Mouse (Mus musculus) common myeloid progenitor, adult 5-6 weeks (primary cell): ENCODE measurements around the gene Esm1. TPM values are rescaled to one million over a fixed set of nuclear protein-coding genes. Genes with fewer than 3 reads are reported as not detected.
A peak's percentile ranks its signal among the peaks of the same experiment; 100 is the strongest.
"Not testable (repeated sequence)": the region's sequence is repeated elsewhere in the genome, so short reads cannot be mapped to it uniquely, and the experiment has no call there.

Source experiments
- ATAC-seq: replicated peaks from 2 replicates; pipeline ENCODE4 v1.8.0; 2016; ENCODE audit warnings: low read depth, mild to moderate bottlenecking, moderate TSS enrichment, inconsistent platforms; ENCODE audit not compliant: poor library complexity, severe bottlenecking
- total RNA-seq: library from RNA; stranded (forward); fragments of 200-1000, 187-1606 nt; gene quantifications from 2 replicates; pipeline ENCODE4 v1.2.3, GENCODE M21; 2017

Esm1 gene
- total RNA-seq, 1 experiment from 2014 or later: 0.14 TPM

GRCm38 (mm10) chr13:113227076-113227475, 17.6 kb downstream of the Esm1 start:
- peak; percentile 77 for ATAC-seq

GRCm38 (mm10) chr13:113227666-113228463, 18.4 kb downstream of the Esm1 start:
- no peak for ATAC-seq

GRCm38 (mm10) chr13:113242129-113242528, 32.7 kb downstream of the Esm1 start:
- peak; percentile 84 for ATAC-seq

DNA sequence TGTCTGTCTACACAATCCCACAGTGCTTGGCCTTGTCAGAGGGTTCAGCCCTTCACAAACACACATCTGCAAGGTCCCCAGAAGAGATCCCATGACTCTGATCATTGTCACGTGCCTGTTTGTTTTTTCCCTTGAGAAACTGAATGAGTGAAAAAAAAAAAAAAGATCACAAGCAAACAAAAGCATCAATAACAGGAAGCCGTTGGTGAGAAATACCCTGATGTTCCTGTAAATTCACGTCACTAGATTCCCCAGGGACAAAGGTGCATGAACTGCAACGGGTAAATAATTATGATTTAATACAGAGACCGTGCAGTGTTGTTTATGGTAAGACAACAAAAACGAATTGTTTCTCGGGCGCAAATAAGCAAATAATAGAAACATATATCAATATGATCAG, 35.6 kb downstream of the Esm1 start:
- ATAC-seq: no peak

- ATAC-seq: not testable (repeated sequence)
These were observed 43.1 kb downstream of the Esm1 start for GRCm38 (mm10) chr13:113252580-113252979.

GRCm38 (mm10) chr13:113256766-113257165, 47.3 kb downstream of the Esm1 start:
- ATAC-seq: no peak

DNA sequence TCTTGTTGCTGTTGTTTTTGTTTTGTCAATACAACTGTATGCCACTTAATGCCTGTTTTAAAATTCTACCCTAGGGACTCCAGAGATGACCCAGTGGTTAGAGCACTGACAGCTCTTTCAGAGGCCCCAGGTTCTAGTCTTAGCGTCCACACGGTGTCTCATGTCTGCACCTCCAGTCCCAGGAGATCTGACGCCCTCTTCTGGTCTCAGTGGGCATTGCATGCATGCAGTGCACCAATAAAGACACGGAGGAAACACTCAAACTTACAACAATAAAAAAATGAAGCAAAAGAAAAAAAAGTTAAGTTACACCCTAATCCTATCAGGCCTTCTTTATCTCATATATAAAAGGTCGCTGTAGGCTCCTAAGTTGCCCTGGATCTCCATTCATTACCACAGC, 47.7 kb downstream of the Esm1 start:
- ATAC-seq: no peak

GRCm38 (mm10) chr13:113259237-113259636, 49.8 kb downstream of the Esm1 start:
- ATAC-seq: no peak

DNA sequence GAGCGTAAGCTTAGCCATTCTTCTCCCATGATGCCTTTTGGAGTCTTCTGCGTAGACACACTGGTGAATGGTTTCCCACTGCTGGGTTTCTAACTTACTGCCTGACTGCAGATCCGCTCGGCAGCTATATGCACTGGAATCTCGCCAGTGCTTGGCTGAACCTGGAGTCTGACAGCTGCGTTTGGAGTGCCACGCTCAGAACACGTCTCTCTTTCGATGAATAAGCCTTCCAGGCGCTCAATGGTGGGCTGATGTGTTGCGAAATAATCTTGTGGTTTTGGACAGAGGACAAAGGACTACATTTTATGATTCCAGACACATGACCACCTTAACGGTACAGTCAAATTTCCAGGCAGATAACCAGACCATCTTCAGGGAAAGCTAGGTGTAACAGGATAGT, 53.4 kb downstream of the Esm1 start:
- no peak for ATAC-seq

DNA sequence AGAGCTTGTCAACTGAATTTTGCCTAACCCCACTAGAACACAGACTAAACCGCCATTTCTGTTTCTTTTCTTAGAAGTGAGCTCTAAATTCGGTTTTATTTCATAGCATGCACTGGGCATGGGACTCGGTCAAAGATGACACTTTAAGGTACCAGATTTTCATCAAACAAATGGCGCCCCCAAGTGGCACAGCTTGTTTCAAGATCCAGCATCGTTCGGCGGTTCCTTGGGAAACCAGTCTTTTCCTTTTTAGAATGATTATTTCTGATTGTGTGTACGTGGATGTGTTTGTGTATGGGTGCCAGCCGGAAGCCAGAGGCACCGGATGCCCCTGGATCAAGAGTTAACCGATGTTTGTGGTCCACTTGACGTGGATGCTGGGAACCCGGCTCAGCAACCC, 55.8 kb downstream of the Esm1 start:
- no peak for ATAC-seq

DNA sequence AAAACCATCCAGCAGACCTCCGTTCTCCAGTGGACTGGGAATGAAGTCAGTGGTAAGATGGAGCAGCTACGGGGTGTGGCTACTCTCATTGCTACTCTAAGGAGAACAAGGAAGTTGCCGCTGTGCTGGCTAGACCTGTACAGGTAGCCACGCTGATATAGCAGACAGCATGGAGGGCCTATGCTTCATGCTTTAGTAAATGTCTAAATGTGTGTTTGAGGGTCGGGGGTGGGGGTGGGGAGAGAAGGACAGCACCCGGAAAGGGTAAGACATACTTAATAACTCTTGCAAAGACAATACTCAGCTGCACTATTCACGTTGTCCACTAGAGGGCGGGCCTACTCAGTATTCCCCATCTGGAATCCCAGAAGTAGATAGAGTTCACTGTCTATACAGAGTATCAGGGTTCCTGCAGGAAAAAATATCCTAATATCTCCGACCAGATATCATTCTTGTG, 57.1 kb downstream of the Esm1 start:
- ATAC-seq: peak; percentile 40

DNA sequence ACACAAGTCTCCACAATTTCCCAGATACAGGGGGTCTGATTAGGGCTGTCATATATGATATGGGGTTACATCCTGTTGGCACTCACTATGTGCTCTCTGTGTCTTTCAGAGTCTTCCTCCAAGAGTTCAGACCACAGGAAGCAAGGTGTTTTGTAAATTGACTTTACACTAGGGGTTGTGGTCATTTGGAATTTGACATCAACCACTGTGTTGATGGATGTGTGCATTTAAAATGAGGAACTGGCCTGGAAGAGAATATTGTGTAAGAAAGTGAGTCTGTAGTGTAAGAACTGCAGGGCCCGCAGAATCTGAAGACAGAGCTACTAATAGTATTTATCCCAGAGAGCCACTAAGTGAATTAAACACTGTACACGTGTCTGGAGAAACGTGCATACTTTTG, 57.7 kb downstream of the Esm1 start:
- peak; percentile 76 for ATAC-seq

Other genes with a start within 250 kb of the Esm1 start
- not detected in 2 replicates for gene Ccno, start 221.9 kb upstream of the Esm1 start, total RNA-seq
- not detected in 2 replicates for gene Mcidas, start 215.8 kb upstream of the Esm1 start, total RNA-seq
- not detected in 2 replicates for gene Cdc20b, start 174.5 kb upstream of the Esm1 start, total RNA-seq
- gene Gpx8, start 163.2 kb upstream of the Esm1 start, total RNA-seq: 2.1 TPM in 1 of 2 replicates, not detected in the other
- gene Gzma, start 108.7 kb upstream of the Esm1 start, total RNA-seq: 0.29 and 1.4 TPM in 2 replicates
- not detected in 2 replicates for gene Gzmk, start 16.2 kb downstream of the Esm1 start, total RNA-seq
- 0.18 TPM in 1 of 2 replicates, not detected in the other for gene BC067074, start 83.5 kb downstream of the Esm1 start, total RNA-seq